Mouse (Mus musculus) midbrain, embryonic 14.5 days (tissue): ENCODE measurements around the gene Clstn1. TPM values are rescaled to one million over a fixed set of nuclear protein-coding genes. Genes with fewer than 3 reads are reported as not detected.

Experiments used
- ATAC-seq: fragments of 200-750 bp; cut with Nextera tagmentation; 2 replicates; pipeline ENCODE4 v1.8.0; 2017; ENCODE audit warnings: moderate number of reproducible peaks, moderate library complexity; ENCODE audit not compliant: low FRiP score, low TSS enrichment
- DNase-seq: peaks from one replicate; pipeline ENCODE4 v3.0.0-alpha.2; 2015
- H3K27ac ChIP-seq: fragments of 300-500 bp; sonication (generic); replicated peaks from 2 replicates; pipeline ENCODE4 v1.5.1; 2014; ENCODE audit warnings: mild to moderate bottlenecking, low read depth, low read length, moderate library complexity
- H3K27me3 ChIP-seq: fragments of 300-500 bp; sonication (generic); 2 replicates; pipeline ENCODE4 v1.6.1; 2014; ENCODE audit warnings: low read length, control low read depth, mixed read lengths; ENCODE audit not compliant: control insufficient read depth, insufficient read depth
- H3K36me3 ChIP-seq: fragments of 300-500 bp; sonication (generic); 2 replicates; pipeline ENCODE4 v1.6.1; 2014; ENCODE audit warnings: low read length, control low read depth; ENCODE audit not compliant: control insufficient read depth, insufficient read depth
- H3K4me1 ChIP-seq: fragments of 300-500 bp; sonication (generic); 2 replicates; pipeline ENCODE4 v1.6.1; 2014; ENCODE audit warnings: mild to moderate bottlenecking, antibody characterized with exemption, low read length, control low read depth; ENCODE audit not compliant: control insufficient read depth, insufficient read depth
- H3K4me2 ChIP-seq: fragments of 300-500 bp; sonication (generic); 2 replicates; pipeline ENCODE4 v1.6.1; 2014; ENCODE audit warnings: mild to moderate bottlenecking, low read length, moderate library complexity
- H3K4me3 ChIP-seq: fragments of 300-500 bp; sonication (generic); replicated peaks from 2 replicates; pipeline ENCODE4 v1.5.1; 2014; ENCODE audit warnings: low read depth, low read length
- H3K9ac ChIP-seq: fragments of 300-500 bp; sonication (generic); replicated peaks from 2 replicates; pipeline ENCODE4 v1.6.1; 2014; ENCODE audit warnings: mild to moderate bottlenecking, low read length, moderate library complexity
- H3K9me3 ChIP-seq: fragments of 300-500 bp; sonication (generic); 2 replicates; pipeline ENCODE4 v1.6.1; 2016; ENCODE audit warnings: low read length, control low read depth, mixed read lengths; ENCODE audit not compliant: control insufficient read depth
- WGBS: fragments of 180-500 bp; shearing (Covaris S2); extraction: QIAGEN DNeasy Blood & Tissue Kit; methylation state at CpG from one replicate; pipeline ENCODE4 v1.1.7; 2014; 5-methylcytosine and 5-hydroxymethylcytosine counted together
- polyA plus RNA-seq: library from polyadenylated mRNA; unstranded; fragments of >200 nt; fragmentation: Nextera tagmentation; extraction: Ambion mirVana; gene quantifications from 2 replicates; pipeline ENCODE4 v1.2.1, GENCODE M21; 2014

Gene Clstn1
- polyA plus RNA-seq, 1 experiment from 2014 or later: 104 TPM

DNA sequence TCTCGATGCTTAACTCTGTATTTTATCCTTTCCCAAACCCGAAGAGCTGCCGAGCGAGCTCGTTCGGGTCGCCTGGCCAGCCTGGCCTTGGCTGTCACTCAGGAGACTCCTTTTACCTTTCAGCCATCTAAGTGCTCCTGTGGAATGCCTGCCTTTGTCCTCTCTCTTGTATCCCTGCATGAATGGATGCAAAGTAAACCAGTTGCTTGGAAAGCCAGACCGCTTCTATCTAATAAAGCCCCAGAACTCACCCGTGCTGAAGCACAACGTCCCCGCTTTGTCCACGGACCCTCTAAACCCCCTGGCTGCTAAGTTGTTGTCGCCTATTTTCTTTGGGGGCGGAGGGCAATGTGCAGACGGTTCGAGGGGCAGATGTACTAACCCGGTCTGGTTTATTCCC, 40.5 kb downstream of the Clstn1 start:
- no peak for ATAC-seq

DNA sequence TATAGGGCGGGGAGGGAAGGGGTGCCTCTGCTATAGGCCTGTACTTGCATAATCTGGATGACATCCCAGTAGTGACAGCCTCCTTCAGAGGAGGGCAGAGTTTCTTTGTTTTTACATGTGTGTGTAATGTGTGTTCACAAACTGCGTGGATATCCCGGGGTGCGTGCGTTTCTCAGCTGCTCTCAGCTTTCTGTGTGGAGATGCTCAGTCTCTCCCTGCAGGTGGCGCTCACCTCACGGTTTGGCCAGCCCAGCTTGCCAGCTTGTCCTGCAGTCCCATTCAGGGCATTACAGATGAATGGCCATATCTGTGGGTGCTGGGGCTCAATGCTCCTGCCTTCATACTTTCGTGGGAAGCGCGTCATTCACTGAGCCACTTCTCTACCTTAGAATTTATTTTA, 42.1 kb downstream of the Clstn1 start:
- Histone ChIP-seq H3K4me2 (no peak overlapping the region), H3K9ac (no peak overlapping the region), H3K36me3 (peaks cover 37% of the 10 kb centered on the region), H3K27ac (no peak overlapping the region), H3K4me1 (no peaks in the 10 kb centered on the region; the same call in 1 of the 2 replicates), H3K4me3 (no peak overlapping the region), H3K9me3 (no peaks in the 10 kb centered on the region), H3K27me3 (no peaks in the 10 kb centered on the region)
- peak; percentile 72 for DNase-seq
- 75% methylated on average over 10 of the region's 10 CpGs for WGBS
- ATAC-seq: no peak

More for the DNA sequence above, 40.5 kb downstream of the Clstn1 start:
- Histone ChIP-seq H3K27ac (no peak overlapping the region; the same call in 1 of the 2 replicates), H3K9me3 (no peaks in the 10 kb centered on the region), H3K4me2 (no peak overlapping the region), H3K9ac (peak overlapping the region; percentile 36; the same call in 1 of the 2 replicates), H3K27me3 (no peaks in the 10 kb centered on the region), H3K36me3 (peaks cover 24% of the 10 kb centered on the region), H3K4me1 (no peaks in the 10 kb centered on the region; the same call in 1 of the 2 replicates), H3K4me3 (no peak overlapping the region)
- no peak for DNase-seq
- WGBS: 32% methylated on average over 17 of the region's 17 CpGs

DNA sequence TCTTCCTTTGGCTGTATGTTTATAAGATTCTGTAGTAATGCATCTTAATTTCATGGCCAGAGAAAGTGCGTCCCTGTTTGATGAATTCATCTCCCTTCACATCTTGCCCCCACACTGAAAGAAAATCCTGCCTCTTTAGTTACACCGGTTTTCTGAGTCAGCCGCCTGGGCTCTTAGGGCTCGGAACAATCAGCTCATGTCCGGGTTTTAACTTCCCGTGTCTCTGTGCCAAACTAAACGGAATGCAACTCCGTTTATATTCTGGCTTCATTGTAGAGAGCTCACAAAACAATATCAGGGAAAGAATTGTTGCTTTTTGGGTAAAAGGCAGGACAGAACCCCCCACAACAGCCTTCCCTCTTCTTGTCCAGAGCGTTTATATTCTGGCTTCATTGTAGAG, 42.5 kb downstream of the Clstn1 start:
- Histone ChIP-seq H3K27ac (no peak overlapping the region), H3K4me2 (no peak overlapping the region), H3K4me3 (no peak overlapping the region), H3K27me3 (no peaks in the 10 kb centered on the region), H3K4me1 (no peaks in the 10 kb centered on the region; the same call in 1 of the 2 replicates), H3K9me3 (no peaks in the 10 kb centered on the region), H3K9ac (no peak overlapping the region), H3K36me3 (peaks cover 41% of the 10 kb centered on the region)
- ATAC-seq: no peak
- no peak for DNase-seq
- 64% methylated on average over 9 of the region's 9 CpGs for WGBS

DNA sequence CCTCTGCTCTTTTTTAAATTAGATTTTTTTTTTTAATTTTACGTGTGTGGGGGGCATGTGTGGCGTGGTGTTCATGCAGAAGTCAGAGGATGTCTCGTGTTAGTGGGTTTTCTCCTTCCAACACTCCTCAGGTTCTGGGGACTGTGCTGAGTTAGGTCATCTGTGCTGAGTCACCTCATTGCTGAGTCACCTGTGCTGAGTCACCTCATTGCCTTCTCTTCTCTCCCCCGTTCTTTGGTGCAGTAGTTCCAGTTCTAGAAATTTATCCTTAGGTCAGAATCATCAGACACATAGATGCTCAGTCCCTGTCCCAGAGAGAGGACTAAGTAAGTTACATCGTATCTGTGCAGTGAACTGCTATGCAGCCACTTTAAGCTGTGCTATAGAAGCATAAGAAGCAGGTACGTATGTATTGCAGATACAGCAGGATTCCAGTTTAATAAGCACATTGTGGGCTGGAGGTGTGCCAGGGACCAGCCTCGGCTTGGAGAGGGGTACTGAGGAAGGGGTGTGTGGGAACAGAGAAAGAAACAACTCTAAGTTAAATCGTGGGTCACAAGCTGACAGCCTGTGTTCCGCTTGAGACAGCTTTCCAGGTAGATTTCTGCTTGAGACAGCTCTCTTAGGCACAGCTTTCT, 46.5 kb downstream of the Clstn1 start:
- no peak overlapping the region for H3K4me2 ChIP-seq
- no peaks in the 10 kb centered on the region for H3K4me1 ChIP-seq
- no peak overlapping the region for H3K27ac ChIP-seq
- no peaks in the 10 kb centered on the region for H3K9me3 ChIP-seq
- H3K27me3 ChIP-seq: no peaks in the 10 kb centered on the region
- ATAC-seq: no peak
- 89% methylated on average over 9 of the region's 9 CpGs for WGBS
- H3K4me3 ChIP-seq: no peak overlapping the region
- no peak overlapping the region for H3K9ac ChIP-seq
- peaks cover 76% of the 10 kb centered on the region for H3K36me3 ChIP-seq
- DNase-seq: no peak

DNA sequence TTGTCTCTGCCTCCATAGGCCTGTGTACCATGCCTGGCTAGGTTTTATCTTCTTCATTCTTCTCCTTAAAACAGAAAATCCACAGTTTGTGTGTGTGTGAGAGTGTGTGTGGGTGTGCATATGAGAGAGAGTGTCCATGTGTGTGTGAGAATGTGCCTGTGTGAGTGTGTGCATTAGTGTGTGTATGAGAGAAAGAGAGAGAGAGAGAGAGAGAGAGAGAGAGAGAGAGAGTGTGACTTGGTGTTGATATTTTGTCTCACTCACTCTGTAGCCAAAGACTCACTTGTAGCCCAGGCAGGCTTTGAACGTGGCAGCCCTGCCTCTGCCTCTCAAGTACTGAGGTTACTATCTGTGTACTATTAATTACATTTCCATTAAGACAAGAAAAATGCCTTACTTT, 47.9 kb downstream of the Clstn1 start:
- no peak overlapping the region for H3K4me3 ChIP-seq
- H3K9ac ChIP-seq: no peak overlapping the region
- no peak overlapping the region for H3K27ac ChIP-seq
- 92% methylated on average over 1 of the region's 1 CpGs for WGBS
- no peaks in the 10 kb centered on the region for H3K27me3 ChIP-seq
- no peaks in the 10 kb centered on the region for H3K9me3 ChIP-seq
- peaks cover 90% of the 10 kb centered on the region for H3K36me3 ChIP-seq
- H3K4me2 ChIP-seq: no peak overlapping the region
- ATAC-seq: no peak
- H3K4me1 ChIP-seq: no peaks in the 10 kb centered on the region
- no peak for DNase-seq

DNA sequence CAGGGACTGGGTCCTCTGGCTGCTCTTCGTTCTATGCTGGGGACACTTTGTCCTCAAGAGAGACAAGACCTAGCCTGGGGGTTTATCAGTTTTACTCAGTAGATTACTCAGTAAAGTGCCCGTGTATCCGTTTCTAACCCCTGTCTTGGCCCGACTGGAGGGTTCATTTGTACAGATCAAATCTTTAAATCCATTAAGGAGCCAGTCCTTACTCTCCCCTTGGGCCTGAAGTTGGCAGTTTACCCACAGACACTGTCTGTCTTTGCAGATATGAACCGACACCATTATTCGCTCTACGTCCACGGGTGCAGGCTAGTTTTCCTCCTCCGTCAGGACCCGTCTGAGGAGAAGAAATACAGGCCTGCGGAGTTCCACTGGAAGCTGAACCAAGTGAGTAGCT, 48.7 kb downstream of the Clstn1 start:
- H3K36me3 ChIP-seq: peaks cover 90% of the 10 kb centered on the region
- DNase-seq (no peak), ATAC-seq (no peak)
- H3K9me3 ChIP-seq: no peaks in the 10 kb centered on the region
- no peak overlapping the region for H3K4me2 ChIP-seq
- no peaks in the 10 kb centered on the region for H3K27me3 ChIP-seq
- H3K9ac ChIP-seq: no peak overlapping the region
- 94% methylated on average over 11 of the region's 11 CpGs for WGBS
- H3K27ac ChIP-seq: no peak overlapping the region
- no peak overlapping the region for H3K4me3 ChIP-seq
- H3K4me1 ChIP-seq: no peaks in the 10 kb centered on the region

DNA sequence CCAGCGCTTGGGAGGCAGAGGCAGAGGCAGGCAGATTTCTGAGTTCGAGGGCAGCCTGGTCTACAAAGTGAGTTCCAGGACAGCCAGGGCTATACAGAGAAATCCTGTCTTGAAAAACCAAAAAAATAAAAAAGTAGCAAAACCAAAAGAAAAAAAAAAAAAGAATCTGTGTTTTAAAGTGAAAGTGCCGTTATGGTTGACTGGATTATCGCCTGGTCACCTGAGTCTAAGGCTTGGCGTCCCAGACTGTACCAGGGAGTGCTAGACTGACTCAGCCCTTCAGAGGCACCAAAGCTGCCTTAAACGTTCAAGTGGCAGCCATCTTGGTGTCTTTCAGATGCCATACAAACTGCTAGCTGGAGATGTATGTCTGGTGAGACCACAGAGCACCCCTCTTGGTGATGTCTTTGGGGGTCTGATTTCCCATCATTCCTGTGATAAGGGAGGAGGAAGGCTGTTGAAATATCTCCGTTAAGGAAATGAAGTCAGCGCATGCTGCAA, 49.7 kb downstream of the Clstn1 start:
- H3K9me3 ChIP-seq: no peaks in the 10 kb centered on the region
- peaks cover 91% of the 10 kb centered on the region for H3K36me3 ChIP-seq
- ATAC-seq (no peak), DNase-seq (no peak)
- no peaks in the 10 kb centered on the region for H3K4me1 ChIP-seq
- H3K27me3 ChIP-seq: no peaks in the 10 kb centered on the region
- H3K4me3 ChIP-seq: no peak overlapping the region
- no peak overlapping the region for H3K9ac ChIP-seq
- WGBS: 93% methylated on average over 8 of the region's 8 CpGs
- no peak overlapping the region for H3K4me2 ChIP-seq
- H3K27ac ChIP-seq: no peak overlapping the region

DNA sequence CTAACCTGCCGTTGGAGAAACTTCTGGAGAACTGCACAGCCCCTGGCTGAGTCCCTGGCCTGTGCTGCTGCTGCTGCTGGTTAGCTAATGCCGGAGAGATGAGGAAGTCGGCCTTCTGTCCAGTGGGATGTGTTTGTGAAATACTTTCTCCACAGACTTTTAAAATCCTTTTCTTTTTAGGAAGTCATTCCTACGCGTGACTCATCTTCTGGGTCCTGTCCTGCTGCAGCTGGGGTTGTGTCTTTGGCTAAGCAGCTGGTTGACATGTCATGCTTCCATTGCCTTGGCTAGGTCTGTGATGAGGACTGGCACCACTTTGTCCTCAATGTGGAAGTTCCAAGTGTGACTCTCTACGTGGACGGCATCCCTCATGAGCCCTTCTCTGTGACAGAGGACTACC, 51.7 kb downstream of the Clstn1 start:
- no peaks in the 10 kb centered on the region for H3K27me3 ChIP-seq
- no peaks in the 10 kb centered on the region for H3K4me1 ChIP-seq
- DNase-seq: no peak
- H3K9ac ChIP-seq: no peak overlapping the region
- H3K27ac ChIP-seq: no peak overlapping the region
- H3K9me3 ChIP-seq: no peaks in the 10 kb centered on the region
- H3K36me3 ChIP-seq: peaks cover 92% of the 10 kb centered on the region
- no peak for ATAC-seq
- no peak overlapping the region for H3K4me2 ChIP-seq
- no peak overlapping the region for H3K4me3 ChIP-seq
- WGBS: 89% methylated on average over 7 of the region's 7 CpGs

DNA sequence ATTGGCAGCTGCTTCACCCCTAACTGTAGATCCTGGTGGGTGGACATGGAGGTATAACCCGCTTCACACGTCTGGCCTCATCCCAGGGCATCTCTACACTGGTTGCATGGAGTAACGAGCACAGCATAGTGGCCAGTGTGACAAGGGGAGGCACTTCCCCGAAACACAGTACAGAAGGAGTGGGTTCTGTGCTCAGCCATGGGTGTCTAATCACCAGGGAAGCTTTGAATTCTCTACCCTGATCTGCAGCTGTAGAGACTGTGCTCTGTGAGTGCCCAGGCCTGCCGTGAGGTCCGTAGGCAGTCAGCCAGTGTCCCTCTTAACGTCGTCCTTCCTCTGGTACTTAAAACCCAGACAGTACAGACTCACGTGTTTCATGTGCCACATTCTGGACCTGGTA, 54.6 kb downstream of the Clstn1 start:
- Histone ChIP-seq H3K36me3 (peaks cover 92% of the 10 kb centered on the region), H3K4me2 (no peak overlapping the region), H3K9me3 (no peaks in the 10 kb centered on the region), H3K4me3 (no peak overlapping the region), H3K27me3 (no peaks in the 10 kb centered on the region), H3K9ac (no peak overlapping the region), H3K4me1 (no peaks in the 10 kb centered on the region), H3K27ac (no peak overlapping the region)
- DNase-seq (no peak), ATAC-seq (no peak)
- 42% methylated on average over 9 of the region's 9 CpGs for WGBS
